In the genomic region with DNA sequence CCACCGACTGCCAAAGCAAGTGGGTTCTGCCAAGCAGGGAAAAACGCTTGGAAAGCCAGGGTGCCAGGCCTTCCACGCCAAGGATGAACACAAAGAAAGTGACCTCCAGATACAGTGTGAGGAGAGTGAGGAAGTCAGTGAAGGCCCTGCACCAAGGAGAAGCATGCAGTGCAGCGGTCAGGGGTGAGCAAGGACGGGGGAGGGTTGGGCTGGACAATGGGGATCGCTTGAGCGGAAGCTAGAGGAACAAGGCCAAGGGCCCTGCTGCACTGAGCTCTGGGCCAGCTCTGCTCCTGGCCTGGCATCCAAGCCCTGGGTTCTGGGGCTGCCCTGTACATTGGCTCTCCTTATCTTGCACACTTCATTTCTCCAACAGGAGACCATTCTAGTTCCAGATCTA, we compare ENCODE assay signal across 15 mouse cellular contexts. TPM values are rescaled to one million over a fixed set of nuclear protein-coding genes. Genes with fewer than 3 reads are reported as not detected.
DNase-seq lines count a peak whose midpoint lies in the region; ATAC-seq lines count a peak whose summit lies in the region.
"Had no signal": no experiment of that assay in that cellular context is flagged by ENCODE, and none has a peak within 500 bp of the region (broad histone marks: within the 10 kb centered on the region; RNA-seq: fewer than 3 reads in every experiment).

No protein-coding gene starts in this region.

- H3K27me3 ChIP-seq in intestine, embryonic 16.5 days (replicated peaks; ENCODE audit: control insufficient read depth, insufficient read depth, low read length), result no peaks in the 10 kb centered on the region
- no peaks in the 10 kb centered on the region for H3K27me3 ChIP-seq in intestine, embryonic 15.5 days (replicated peaks)
- H3K27me3 ChIP-seq: embryonic facial prominence, embryonic 12.5 days; stomach, embryonic 15.5 days had no signal

- WGBS in intestine, embryonic 16.5 days, result 84% methylated on average over 7 of the region's 7 CpGs
- WGBS in intestine, embryonic 15.5 days, result 82% methylated on average over 7 of the region's 7 CpGs

- H3K9me3 ChIP-seq in intestine, embryonic 16.5 days (ENCODE audit: control insufficient read depth, low read length), result no peaks in the 10 kb centered on the region
- H3K9me3 ChIP-seq in intestine, embryonic 15.5 days, result no peaks in the 10 kb centered on the region
- H3K9me3 ChIP-seq: embryonic facial prominence, embryonic 12.5 days; stomach, embryonic 15.5 days had no signal

- H3K9ac ChIP-seq in intestine, embryonic 16.5 days (ENCODE audit: low read depth, low read length), result peak overlapping the region; percentile 33; the same call in 1 of the 2 replicates
- H3K9ac ChIP-seq in intestine, embryonic 15.5 days, result no peak overlapping the region
- H3K9ac ChIP-seq: embryonic facial prominence, embryonic 12.5 days; stomach, embryonic 15.5 days had no signal

- H3K4me2 ChIP-seq in intestine, embryonic 16.5 days (ENCODE audit: low read depth, low read length), result no peak overlapping the region
- H3K4me2 ChIP-seq in intestine, embryonic 15.5 days (replicated peaks), result no peak overlapping the region
- H3K4me2 ChIP-seq: embryonic facial prominence, embryonic 12.5 days; stomach, embryonic 15.5 days had no signal

- peak; percentile 72 to 91 for DNase-seq in adrenal gland, adult (ENCODE audit: inconsistent age in 2 of 2, low spot score in 1 of 2)
- DNase-seq in adrenal gland, adult 18-20 months (ENCODE audit: low spot score in 2 of 2), result no peak
- DNase-seq in adrenal gland, postnatal 25 days, result peak; percentile 57
- DNase-seq in cerebellum, postnatal 14 days, result peak; percentile 45 to 69
- DNase-seq in MN1 (ENCODE audit: low spot score), result no peak
- DNase-seq in kidney, postnatal 10 days, result no peak
- DNase-seq: gastrocnemius, postnatal 14 days; kidney, postnatal 14 days; liver had no signal

- peaks cover 34% of the 10 kb centered on the region for H3K4me1 ChIP-seq in intestine, embryonic 16.5 days (ENCODE audit: control insufficient read depth, insufficient read depth, low read length)
- peaks cover 15% of the 10 kb centered on the region for H3K4me1 ChIP-seq in intestine, embryonic 15.5 days (replicated peaks)

- H3K27ac ChIP-seq in intestine, embryonic 16.5 days (ENCODE audit: low read length), result no peak overlapping the region
- H3K27ac ChIP-seq in intestine, embryonic 15.5 days, result no peak overlapping the region
- H3K27ac ChIP-seq: embryonic facial prominence, embryonic 12.5 days; stomach, embryonic 15.5 days had no signal

- no peak overlapping the region for H3K4me3 ChIP-seq in intestine, embryonic 16.5 days (ENCODE audit: low read length)
- no peak overlapping the region for H3K4me3 ChIP-seq in intestine, embryonic 15.5 days (replicated peaks)
- H3K4me3 ChIP-seq: embryonic facial prominence, embryonic 12.5 days; myocyte; stomach, embryonic 15.5 days had no signal

- H3K36me3 ChIP-seq in intestine, embryonic 16.5 days (ENCODE audit: control insufficient read depth, insufficient read depth, low read length), result peaks cover 4% of the 10 kb centered on the region; the same call in 1 of the 2 replicates
- 0 out of 2 replicates have a peak, but pooled peaks cover 6% of the 10 kb centered on the region for H3K36me3 ChIP-seq in intestine, embryonic 15.5 days

- no peak for ATAC-seq in intestine, embryonic 16.5 days
- no peak for ATAC-seq in intestine, embryonic 15.5 days
- ATAC-seq: hindbrain, embryonic 16.5 days had no signal

RNA-seq across cellular contexts. Expression of gene Tnip1, which starts 22.7 kb away (rescaled TPM):
- 10 to 100 TPM; 63.7 to 85.8 TPM for total RNA-seq in adrenal gland, adult 18-20 months (2021)
- 27.2 and 28.1 TPM in 2 replicates for polyA plus RNA-seq in intestine, embryonic 16.5 days (2015; fragmentation: Nextera tagmentation; extraction: Ambion mirVana)
- 22.7 and 24.5 TPM in 2 replicates for polyA plus RNA-seq in intestine, embryonic 15.5 days (2015; fragmentation: Nextera tagmentation; extraction: Ambion mirVana)
- total RNA-seq in adrenal gland, postnatal 25 days (2021), result 79.9 and 97.1 TPM in 2 replicates

RNA-seq across cellular contexts. Expression of gene Gpx3, which starts 37.8 kb away (rescaled TPM):
- 100 to 1,000 TPM; 218 to 375 TPM for total RNA-seq in adrenal gland, adult 18-20 months (2021)
- polyA plus RNA-seq in intestine, embryonic 16.5 days (2015; fragmentation: Nextera tagmentation; extraction: Ambion mirVana), result 511 and 784 TPM in 2 replicates
- polyA plus RNA-seq in intestine, embryonic 15.5 days (2015; fragmentation: Nextera tagmentation; extraction: Ambion mirVana), result 308 and 352 TPM in 2 replicates
- total RNA-seq in adrenal gland, postnatal 25 days (2021), result 255 and 328 TPM in 2 replicates

Comparison
In these comparisons a context has a peak if more than half of its experiments do, and no peak if none do; other contexts are left out.
1. DNase-seq: peak in adrenal gland, adult (2 of 2), adrenal gland, postnatal 25 days (single experiment) and cerebellum, postnatal 14 days (2 of 2); none in adrenal gland, adult 18-20 months (0 of 2), MN1 (single experiment) and kidney, postnatal 10 days (single experiment).